Mouse (Mus musculus): ENCODE results near the gene Mcm3ap. TPM values are rescaled to one million over a fixed set of nuclear protein-coding genes. Genes with fewer than 3 reads are reported as not detected.

The Mcm3ap gene
- 51.3 and 71.4 TPM in 2 replicates for polyA plus RNA-seq (2014; fragmentation: Nextera tagmentation; extraction: Ambion mirVana)

GRCm38 (mm10) chr10:76468203-76469162 is at the start of gene Mcm3ap, which contains the start of gene Ybey:
Gene Mcm3ap (plus strand): TSS chr10:76468927.
Gene Ybey (minus strand): TSS chr10:76469114.
- H3K4me3 ChIP-seq (ENCODE audit: low read length), result peak within 1 kb of the TSS; percentile 88
- H3K4me1 ChIP-seq (ENCODE audit: control insufficient read depth, insufficient read depth, low read length), result peaks cover 3% of the 10 kb centered on the region; the same call in 1 of the 2 replicates
- peak within 1 kb of the TSS; percentile 90 for H3K9ac ChIP-seq (ENCODE audit: low read depth, low read length)
- H3K27me3 ChIP-seq (ENCODE audit: control insufficient read depth, insufficient read depth, low read length), result no peaks in the 10 kb centered on the region
- peaks cover 24% of the 10 kb centered on the region for H3K36me3 ChIP-seq (ENCODE audit: control insufficient read depth, insufficient read depth, low read length)
- H3K27ac ChIP-seq (ENCODE audit: low read depth, low read length), result peak within 1 kb of the TSS; percentile 56
- peak within 1 kb of the TSS; percentile 54 for H3K4me2 ChIP-seq (replicated peaks; ENCODE audit: low read depth, low read length)
- 2% methylated on average over 55 of the region's 55 CpGs for WGBS
- H3K9me3 ChIP-seq (ENCODE audit: control insufficient read depth, low read length), result no peaks in the 10 kb centered on the region
- peak; percentile 96 for ATAC-seq (ENCODE audit: low FRiP score, low TSS enrichment)

GRCm38 (mm10) chr10:76425674-76426073 is 43.1 kb upstream of the Mcm3ap start:
- Histone ChIP-seq H3K4me2 (replicated peaks; ENCODE audit: low read depth, low read length) (no peak overlapping the region), H3K9ac (ENCODE audit: low read depth, low read length) (no peak overlapping the region), H3K4me3 (ENCODE audit: low read length) (no peak overlapping the region), H3K36me3 (ENCODE audit: control insufficient read depth, insufficient read depth, low read length) (peaks cover 95% of the 10 kb centered on the region), H3K9me3 (ENCODE audit: control insufficient read depth, low read length) (no peaks in the 10 kb centered on the region), H3K27me3 (ENCODE audit: control insufficient read depth, insufficient read depth, low read length) (no peaks in the 10 kb centered on the region), H3K4me1 (ENCODE audit: control insufficient read depth, insufficient read depth, low read length) (no peaks in the 10 kb centered on the region), H3K27ac (ENCODE audit: low read depth, low read length) (no peak overlapping the region)
- ATAC-seq (ENCODE audit: low FRiP score, low TSS enrichment), result no peak
- WGBS, result 96% methylated on average over 7 of the region's 7 CpGs

DNA sequence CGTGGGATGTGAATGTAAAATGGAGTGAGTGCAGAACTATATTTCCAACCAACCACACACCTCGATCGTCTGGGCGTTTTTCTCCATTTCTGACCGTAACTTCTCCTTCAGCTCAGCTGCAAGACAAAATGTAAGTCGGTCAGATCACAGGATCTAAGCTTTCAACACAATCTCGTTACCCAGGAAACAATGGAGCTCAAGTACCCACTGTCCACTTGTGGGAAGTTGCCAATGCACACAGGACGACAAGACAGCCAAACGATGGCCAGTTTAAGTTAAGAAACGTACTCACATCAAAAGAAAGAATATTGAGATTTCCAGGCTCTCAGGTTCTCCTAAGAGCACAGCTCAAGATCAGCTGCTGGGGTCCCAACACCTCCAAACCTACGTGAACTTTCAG is 34.8 kb upstream of the Mcm3ap start:
- no peak for ATAC-seq (ENCODE audit: low FRiP score, low TSS enrichment)
- 96% methylated on average over 11 of the region's 11 CpGs for WGBS
- no peaks in the 10 kb centered on the region for H3K4me1 ChIP-seq (ENCODE audit: control insufficient read depth, insufficient read depth, low read length)
- H3K4me2 ChIP-seq (replicated peaks; ENCODE audit: low read depth, low read length), result no peak overlapping the region
- H3K9me3 ChIP-seq (ENCODE audit: control insufficient read depth, low read length), result no peaks in the 10 kb centered on the region
- no peak overlapping the region for H3K27ac ChIP-seq (ENCODE audit: low read depth, low read length)
- H3K27me3 ChIP-seq (ENCODE audit: control insufficient read depth, insufficient read depth, low read length), result no peaks in the 10 kb centered on the region
- peaks cover 87% of the 10 kb centered on the region for H3K36me3 ChIP-seq (ENCODE audit: control insufficient read depth, insufficient read depth, low read length)
- no peak overlapping the region for H3K4me3 ChIP-seq (ENCODE audit: low read length)
- H3K9ac ChIP-seq (ENCODE audit: low read depth, low read length), result no peak overlapping the region; the same call in 1 of the 2 replicates

DNA sequence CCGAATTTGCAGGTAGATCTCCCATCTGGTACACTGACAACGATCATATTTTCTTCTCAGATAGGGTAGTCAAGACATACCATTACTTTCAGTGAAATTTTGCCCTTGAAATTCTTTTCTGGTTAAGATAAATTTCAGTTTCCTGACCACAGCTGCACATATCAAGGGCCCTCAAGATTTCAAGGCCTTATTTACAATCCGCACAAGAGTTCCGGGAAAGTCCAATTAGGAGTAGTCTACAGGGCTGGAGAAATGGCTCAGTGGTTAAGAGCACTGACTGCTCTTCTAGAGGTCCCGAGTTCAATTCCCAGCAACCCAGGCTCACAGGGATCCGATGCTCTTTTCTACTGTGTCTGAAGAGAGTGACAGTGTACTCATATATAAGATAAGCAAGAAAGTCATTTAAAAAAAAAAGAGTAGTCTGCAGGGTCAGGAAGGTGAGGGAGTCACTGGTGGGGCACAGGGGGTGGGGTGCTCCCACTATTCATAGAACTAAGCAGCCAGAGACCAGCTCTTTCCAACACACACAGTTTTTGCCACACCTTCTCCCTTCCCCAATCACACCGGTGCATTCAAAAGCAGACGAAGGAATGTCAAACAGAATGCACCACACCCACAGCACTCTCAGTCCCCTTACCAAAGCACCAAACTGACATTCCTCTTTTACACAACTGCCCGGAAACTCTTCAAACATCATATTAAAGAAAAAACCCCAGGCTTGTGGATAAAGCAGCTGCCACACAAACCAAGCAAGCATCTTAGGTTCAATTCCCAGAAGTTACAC is 29.4 kb upstream of the Mcm3ap start:
- no peaks in the 10 kb centered on the region for H3K27me3 ChIP-seq (ENCODE audit: control insufficient read depth, insufficient read depth, low read length)
- H3K36me3 ChIP-seq (ENCODE audit: control insufficient read depth, insufficient read depth, low read length), result peaks cover 47% of the 10 kb centered on the region
- H3K4me1 ChIP-seq (ENCODE audit: control insufficient read depth, insufficient read depth, low read length), result peaks cover 17% of the 10 kb centered on the region
- no peak overlapping the region for H3K27ac ChIP-seq (ENCODE audit: low read depth, low read length)
- ATAC-seq (ENCODE audit: low FRiP score, low TSS enrichment), result no peak
- no peak overlapping the region for H3K4me2 ChIP-seq (replicated peaks; ENCODE audit: low read depth, low read length)
- no peaks in the 10 kb centered on the region for H3K9me3 ChIP-seq (ENCODE audit: control insufficient read depth, low read length)
- WGBS, result 97% methylated on average over 9 of the region's 9 CpGs
- no peak overlapping the region for H3K9ac ChIP-seq (ENCODE audit: low read depth, low read length)
- H3K4me3 ChIP-seq (ENCODE audit: low read length), result no peak overlapping the region

DNA sequence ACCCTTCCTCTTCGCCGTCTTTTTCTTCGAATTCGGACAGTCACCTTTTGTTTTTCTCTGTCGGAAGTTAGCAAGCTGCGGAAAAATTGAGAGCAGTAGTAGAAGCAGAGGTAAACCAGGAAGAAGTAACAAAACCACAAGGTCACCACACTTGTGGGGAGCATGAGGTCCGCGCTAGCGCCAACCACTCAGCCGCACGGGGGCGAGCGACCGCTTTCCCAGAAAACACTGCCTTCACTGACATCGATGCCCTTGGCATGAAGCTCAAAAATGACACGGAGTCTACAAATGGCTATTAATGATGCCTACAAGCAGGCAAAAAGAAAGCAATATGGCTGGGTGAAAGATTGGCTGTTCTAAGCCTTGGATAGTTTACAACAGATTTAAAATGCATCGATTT is 28.4 kb upstream of the Mcm3ap start, which contains the start of gene AC141477.1:
TSS of gene AC141477.1 (minus strand) at position 164 of the 400 bp plus-strand sequence.
- H3K27me3 ChIP-seq (ENCODE audit: control insufficient read depth, insufficient read depth, low read length), result no peaks in the 10 kb centered on the region
- peaks cover 17% of the 10 kb centered on the region for H3K4me1 ChIP-seq (ENCODE audit: control insufficient read depth, insufficient read depth, low read length)
- no peak within 1 kb of the TSS for H3K9ac ChIP-seq (ENCODE audit: low read depth, low read length)
- no peak within 1 kb of the TSS; the same call in 1 of the 2 replicates for H3K4me3 ChIP-seq (ENCODE audit: low read length)
- WGBS, result 98% methylated on average over 17 of the region's 17 CpGs
- no peak within 1 kb of the TSS for H3K4me2 ChIP-seq (replicated peaks; ENCODE audit: low read depth, low read length)
- H3K9me3 ChIP-seq (ENCODE audit: control insufficient read depth, low read length), result no peaks in the 10 kb centered on the region
- H3K27ac ChIP-seq (ENCODE audit: low read depth, low read length), result no peak within 1 kb of the TSS
- ATAC-seq (ENCODE audit: low FRiP score, low TSS enrichment), result no peak
- H3K36me3 ChIP-seq (ENCODE audit: control insufficient read depth, insufficient read depth, low read length), result peaks cover 37% of the 10 kb centered on the region

GRCm38 (mm10) chr10:76442178-76443088 is 26.3 kb upstream of the Mcm3ap start, which contains the start of gene Pcnt:
Gene Pcnt (minus strand): TSS chr10:76442786.
- peak; percentile 99 for ATAC-seq (ENCODE audit: low FRiP score, low TSS enrichment)
- Histone ChIP-seq H3K9ac (ENCODE audit: low read depth, low read length) (peak within 1 kb of the TSS; percentile 91), H3K27me3 (ENCODE audit: control insufficient read depth, insufficient read depth, low read length) (no peaks in the 10 kb centered on the region), H3K4me2 (replicated peaks; ENCODE audit: low read depth, low read length) (peak within 1 kb of the TSS; percentile 77), H3K36me3 (ENCODE audit: control insufficient read depth, insufficient read depth, low read length) (peaks cover 19% of the 10 kb centered on the region), H3K4me1 (ENCODE audit: control insufficient read depth, insufficient read depth, low read length) (peaks cover 17% of the 10 kb centered on the region), H3K9me3 (ENCODE audit: control insufficient read depth, low read length) (no peaks in the 10 kb centered on the region), H3K27ac (ENCODE audit: low read depth, low read length) (peak within 1 kb of the TSS; percentile 96), H3K4me3 (ENCODE audit: low read length) (peak within 1 kb of the TSS; percentile 93)
- under 1% methylated on average over 77 of the region's 78 CpGs for WGBS

- no peak for ATAC-seq (ENCODE audit: low FRiP score, low TSS enrichment)
- Histone ChIP-seq H3K27ac (ENCODE audit: low read depth, low read length) (no peak overlapping the region; the same call in 1 of the 2 replicates), H3K4me1 (ENCODE audit: control insufficient read depth, insufficient read depth, low read length) (peaks cover 14% of the 10 kb centered on the region), H3K36me3 (ENCODE audit: control insufficient read depth, insufficient read depth, low read length) (no peaks in the 10 kb centered on the region), H3K9me3 (ENCODE audit: control insufficient read depth, low read length) (no peaks in the 10 kb centered on the region), H3K27me3 (ENCODE audit: control insufficient read depth, insufficient read depth, low read length) (no peaks in the 10 kb centered on the region), H3K9ac (ENCODE audit: low read depth, low read length) (no peak overlapping the region), H3K4me3 (ENCODE audit: low read length) (no peak overlapping the region), H3K4me2 (replicated peaks; ENCODE audit: low read depth, low read length) (no peak overlapping the region)
- 73% methylated on average over 4 of the region's 4 CpGs for WGBS
Observed at GRCm38 (mm10) chr10:76445996-76446681, 22.6 kb upstream of the Mcm3ap start.

Measured in kidney, embryonic 14.5 days (tissue).